Mouse (Mus musculus) gastrocnemius, adult 18-20 months (tissue): ENCODE results near the gene Taf4. TPM values are rescaled to one million over a fixed set of nuclear protein-coding genes. Genes with fewer than 3 reads are reported as not detected.
A peak's percentile ranks its signal among the peaks of the same experiment; 100 is the strongest.

Experiments
- DNase-seq: peaks from one replicate; pipeline ENCODE4 v3.0.0; 2021; ENCODE audit warnings: low spot score
- long read RNA-seq, 2 experiments: library from polyadenylated mRNA; stranded (forward); transcript quantifications; one replicate each; pipeline ENCODE4 v2.0.0; 2021
- total RNA-seq, 2 experiments: library from RNA; stranded (reverse); gene quantifications; 2 replicates each; pipeline ENCODE4 v1.2.3; 2021

The Taf4 gene
- total RNA-seq = 1 to 10 TPM; 7.7 to 8.3 TPM
- long read RNA-seq, experiment 1, full-length matches to known transcripts = 4 of 9 reads
- long read RNA-seq, experiment 1, partial matches to known transcripts = 1 of 9 reads
- long read RNA-seq, experiment 1, other reads (novel, unspliced or antisense) = 4 of 9 reads
- long read RNA-seq, experiment 2, partial matches to known transcripts = 1 of 6 reads
- long read RNA-seq, experiment 2, other reads (novel, unspliced or antisense) = 5 of 6 reads

GRCm38 (mm10) chr2:179976628-179977343 lies at the start of gene Taf4:
Taf4 (minus strand) TSS chr2:179976646.
- peak; percentile 87 for DNase-seq

- no peak for DNase-seq
Observed at GRCm38 (mm10) chr2:180025861-180026200, 49.4 kb upstream of the Taf4 start.

GRCm38 (mm10) chr2:180025135-180025860 lies 48.9 kb upstream of the Taf4 start:
- DNase-seq = no peak

GRCm38 (mm10) chr2:180024401-180025098 lies 48.1 kb upstream of the Taf4 start, which contains the start of gene Lsm14b:
Lsm14b (plus strand) TSS chr2:180024987.
- DNase-seq = peak; percentile 98

- peak; percentile 37 for DNase-seq
Observed at GRCm38 (mm10) chr2:180022751-180023150, 46.3 kb upstream of the Taf4 start.

- no peak for DNase-seq
Observed at GRCm38 (mm10) chr2:180020919-180021318, 44.5 kb upstream of the Taf4 start.

GRCm38 (mm10) chr2:180020091-180020661 lies 43.7 kb upstream of the Taf4 start:
- DNase-seq = peak; percentile 37

- no peak for DNase-seq
Observed at GRCm38 (mm10) chr2:180018573-180018972, 42.1 kb upstream of the Taf4 start.

- DNase-seq = no peak
Observed at GRCm38 (mm10) chr2:180017632-180018031, 41.2 kb upstream of the Taf4 start.

GRCm38 (mm10) chr2:180013686-180014085 lies 37.2 kb upstream of the Taf4 start:
- DNase-seq = no peak

GRCm38 (mm10) chr2:180011370-180011769 lies 34.9 kb upstream of the Taf4 start:
- DNase-seq = no peak

- no peak for DNase-seq
Observed at GRCm38 (mm10) chr2:180010686-180011085, 34.2 kb upstream of the Taf4 start.

- DNase-seq = no peak
Observed at GRCm38 (mm10) chr2:180006352-180007017, 30.0 kb upstream of the Taf4 start.

GRCm38 (mm10) chr2:180005656-180006351 lies 29.4 kb upstream of the Taf4 start:
- no peak for DNase-seq

GRCm38 (mm10) chr2:180001635-180002034 lies 25.2 kb upstream of the Taf4 start:
- DNase-seq = no peak

- DNase-seq = no peak
Observed at GRCm38 (mm10) chr2:179998431-179998830, 22.0 kb upstream of the Taf4 start.

GRCm38 (mm10) chr2:179993071-179993470 lies 16.6 kb upstream of the Taf4 start:
- no peak for DNase-seq

GRCm38 (mm10) chr2:179989098-179989497 lies 12.7 kb upstream of the Taf4 start:
- no peak for DNase-seq

- DNase-seq = no peak
Observed at GRCm38 (mm10) chr2:179986437-179987022, 10.1 kb upstream of the Taf4 start.

- DNase-seq = no peak
Observed at GRCm38 (mm10) chr2:179985695-179986094, 9.2 kb upstream of the Taf4 start.
